Mouse (Mus musculus) bone marrow, adult 2 months (tissue): Measurements from ENCODE around the gene Wnt3. TPM values are rescaled to one million over a fixed set of nuclear protein-coding genes. Genes with fewer than 3 reads are reported as not detected.

Experiments
- H3K27ac ChIP-seq: fragments of 200-500 bp; 2 replicates; pipeline ENCODE4 v1.5.1; 2012; ENCODE audit warnings: low read depth, mild to moderate bottlenecking, control low read depth, inconsistent platforms, low read length; ENCODE audit not compliant: control insufficient read depth, poor library complexity, insufficient read depth
- H3K4me1 ChIP-seq: fragments of 200-500 bp; 2 replicates; pipeline ENCODE4 v1.6.1; 2011; ENCODE audit warnings: low read length; ENCODE audit not compliant: control insufficient read depth, insufficient read depth
- H3K4me3 ChIP-seq: fragments of 200-500 bp; replicated peaks from 2 replicates; pipeline ENCODE3; 2011; ENCODE audit warnings: mild to moderate bottlenecking, low read depth, low read length, control low read depth; ENCODE audit not compliant: control insufficient read depth
- CTCF ChIP-seq: fragments of 200-500 bp; IDR thresholded peaks from 2 replicates; pipeline ENCODE4 v1.5.1; 2011; ENCODE audit warnings: low read length, control low read depth; ENCODE audit not compliant: control insufficient read depth, insufficient read depth
- POLR2A ChIP-seq: fragments of 200-500 bp; IDR thresholded peaks from 2 replicates; pipeline ENCODE4 v1.6.1; 2011; ENCODE audit warnings: low read depth, mild to moderate bottlenecking, control low read depth, low read length, borderline replicate concordance; ENCODE audit not compliant: control insufficient read depth
- WGBS: fragments of 180-500 bp; shearing (Covaris S2); methylation state at CpG from one replicate; pipeline ENCODE4 v1.1.7; 2018; 5-methylcytosine and 5-hydroxymethylcytosine counted together
- polyA plus RNA-seq: library from polyadenylated mRNA; stranded (reverse); fragments of >200 nt; gene quantifications from 2 replicates; pipeline ENCODE4 v1.2.4, GENCODE M21; 2011; ENCODE audit warnings: low replicate concordance; ENCODE audit not compliant: missing spikeins, insufficient read depth, insufficient read length

Gene Wnt3
- polyA plus RNA-seq, 1 experiment = not detected

DNA sequence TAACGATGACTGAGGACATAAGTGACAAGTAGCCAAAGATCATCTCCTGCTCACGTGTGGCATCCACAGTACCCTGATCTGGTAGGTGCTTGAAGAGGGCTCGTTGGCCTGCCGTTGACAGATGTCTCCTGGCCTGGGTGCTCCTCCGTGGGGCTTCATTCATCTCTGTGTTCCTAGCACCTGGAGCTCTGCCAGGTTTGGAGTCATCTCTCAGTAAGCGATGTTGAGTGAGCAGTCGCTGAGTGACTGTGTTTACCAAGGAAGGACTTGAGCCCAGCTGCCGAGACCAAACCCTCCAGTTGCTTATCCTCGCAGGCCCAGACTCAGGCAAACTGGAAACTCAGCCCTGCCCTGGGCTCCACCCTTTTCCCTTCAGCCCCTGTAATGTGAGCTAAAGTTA lies 27.2 kb downstream of the Wnt3 start:
- TF ChIP-seq CTCF = no peak
- no peak for TF ChIP-seq POLR2A

DNA sequence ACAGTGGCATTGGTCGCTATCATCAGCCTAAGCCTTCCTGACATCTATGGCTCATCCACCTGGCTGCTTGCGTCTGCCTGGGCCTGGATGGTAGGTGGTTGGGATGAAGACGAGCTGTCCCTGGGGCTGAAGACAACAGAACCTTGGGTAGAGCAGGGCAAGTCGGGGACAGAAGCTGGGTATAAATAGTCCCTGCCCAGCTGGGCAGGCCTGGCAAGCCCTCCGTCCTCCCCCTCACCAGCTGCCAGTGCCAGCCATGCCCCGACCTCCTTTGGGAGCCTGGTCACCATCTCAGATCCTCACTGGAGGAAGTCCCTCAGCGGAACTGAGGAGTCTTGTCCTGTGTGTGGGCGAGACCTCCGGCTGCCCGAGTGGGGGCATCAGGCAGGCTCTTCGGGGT lies 30.2 kb downstream of the Wnt3 start:
- 80% methylated on average over 11 of the region's 11 CpGs for WGBS

More for the DNA sequence above, 27.2 kb downstream of the Wnt3 start:
- WGBS = 72% methylated on average over 9 of the region's 9 CpGs
- H3K4me3 ChIP-seq = no peak overlapping the region
- no peaks in the 10 kb centered on the region for H3K4me1 ChIP-seq
- H3K27ac ChIP-seq = no peak overlapping the region

DNA sequence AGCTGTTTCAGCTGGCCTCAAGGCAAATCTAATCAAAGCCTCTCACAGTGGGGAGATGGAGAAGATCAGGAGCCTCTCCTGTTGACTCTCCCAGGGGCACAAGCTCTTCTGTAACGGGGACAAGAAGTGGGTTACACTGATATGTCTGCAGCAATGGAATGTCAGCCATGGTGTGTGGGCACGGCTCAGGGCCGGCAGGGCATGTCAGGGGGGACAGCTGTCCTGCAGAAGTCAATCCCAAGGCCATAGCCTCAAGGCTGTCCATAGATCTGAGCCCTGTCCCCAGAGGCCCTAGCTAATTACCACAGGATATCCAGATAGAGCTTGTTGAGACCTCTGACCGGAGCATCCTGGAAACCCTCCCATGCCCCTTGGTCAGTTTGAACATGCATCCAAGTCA lies 30.9 kb downstream of the Wnt3 start:
- 79% methylated on average over 4 of the region's 4 CpGs for WGBS
- Histone ChIP-seq H3K27ac (no peak overlapping the region), H3K4me1 (no peaks in the 10 kb centered on the region), H3K4me3 (no peak overlapping the region)
- TF ChIP-seq CTCF (no peak), POLR2A (no peak)

More for the DNA sequence above, 30.2 kb downstream of the Wnt3 start:
- no peak overlapping the region for H3K27ac ChIP-seq
- no peak overlapping the region for H3K4me3 ChIP-seq
- no peaks in the 10 kb centered on the region for H3K4me1 ChIP-seq
- TF ChIP-seq POLR2A = no peak
- TF ChIP-seq CTCF = no peak

DNA sequence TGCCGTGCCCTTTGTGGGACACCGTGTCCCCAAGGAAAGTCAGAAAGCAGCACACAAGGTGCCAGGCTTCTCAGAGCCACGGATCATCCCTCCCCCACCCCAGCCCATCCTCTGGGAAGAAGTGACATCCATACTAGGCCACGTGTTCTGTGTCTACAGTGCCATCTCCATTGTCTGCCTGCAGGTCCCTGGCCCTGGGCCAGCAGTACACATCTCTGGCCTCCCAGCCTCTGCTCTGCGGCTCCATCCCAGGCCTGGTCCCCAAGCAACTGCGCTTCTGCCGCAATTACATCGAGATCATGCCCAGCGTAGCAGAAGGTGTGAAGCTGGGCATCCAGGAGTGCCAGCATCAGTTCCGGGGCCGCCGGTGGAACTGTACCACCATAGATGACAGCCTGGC lies 34.0 kb downstream of the Wnt3 start:
- H3K4me3 ChIP-seq = no peak overlapping the region
- H3K27ac ChIP-seq = no peak overlapping the region
- H3K4me1 ChIP-seq = no peaks in the 10 kb centered on the region
- WGBS = 40% methylated on average over 12 of the region's 12 CpGs
- TF ChIP-seq POLR2A = no peak
- no peak for TF ChIP-seq CTCF

DNA sequence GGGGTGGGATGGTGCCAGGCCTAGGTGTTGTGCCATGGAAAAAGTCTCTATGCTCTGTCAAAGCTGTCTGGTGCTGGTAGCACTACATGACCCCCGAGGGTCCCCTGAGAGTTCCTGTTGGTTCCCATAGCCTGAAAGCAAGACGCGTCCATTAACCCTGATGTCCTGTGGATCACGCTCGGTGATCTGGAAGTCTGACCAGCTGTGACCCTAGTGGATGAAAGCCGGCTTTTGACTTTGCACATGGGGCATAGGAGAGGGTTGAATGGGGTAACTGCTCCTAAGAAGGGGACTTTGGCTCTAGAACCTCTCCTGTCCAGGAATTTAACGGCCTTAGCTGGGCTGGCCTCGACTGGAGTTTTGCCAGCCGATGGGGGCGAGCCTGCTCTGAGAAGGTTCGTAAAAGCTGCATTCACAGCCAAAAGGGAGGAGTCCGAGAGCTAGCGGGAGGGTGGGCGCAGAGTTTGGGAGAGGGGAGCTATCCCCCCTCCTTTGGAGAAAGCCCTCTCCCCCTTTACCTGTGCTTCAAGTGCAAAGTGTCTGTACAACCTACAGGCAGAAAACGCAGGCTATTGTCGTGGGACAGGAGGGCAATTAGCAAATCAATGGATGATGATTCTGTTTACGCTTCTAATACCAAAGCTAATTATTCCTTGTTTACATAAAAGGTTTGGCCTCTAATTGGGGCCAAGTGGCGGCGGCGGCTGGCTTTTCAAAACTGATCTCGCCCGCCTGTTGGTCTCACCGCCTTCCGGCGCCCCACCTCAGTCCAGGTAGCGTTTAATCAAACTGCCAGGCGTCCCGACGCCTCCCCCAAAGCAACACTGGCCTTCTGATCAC lies 35.0 kb downstream of the Wnt3 start:
- 10% methylated on average over 29 of the region's 29 CpGs for WGBS
- Histone ChIP-seq H3K4me3 (no peak overlapping the region), H3K4me1 (no peaks in the 10 kb centered on the region), H3K27ac (no peak overlapping the region)
- TF ChIP-seq POLR2A (no peak), CTCF (no peak)

DNA sequence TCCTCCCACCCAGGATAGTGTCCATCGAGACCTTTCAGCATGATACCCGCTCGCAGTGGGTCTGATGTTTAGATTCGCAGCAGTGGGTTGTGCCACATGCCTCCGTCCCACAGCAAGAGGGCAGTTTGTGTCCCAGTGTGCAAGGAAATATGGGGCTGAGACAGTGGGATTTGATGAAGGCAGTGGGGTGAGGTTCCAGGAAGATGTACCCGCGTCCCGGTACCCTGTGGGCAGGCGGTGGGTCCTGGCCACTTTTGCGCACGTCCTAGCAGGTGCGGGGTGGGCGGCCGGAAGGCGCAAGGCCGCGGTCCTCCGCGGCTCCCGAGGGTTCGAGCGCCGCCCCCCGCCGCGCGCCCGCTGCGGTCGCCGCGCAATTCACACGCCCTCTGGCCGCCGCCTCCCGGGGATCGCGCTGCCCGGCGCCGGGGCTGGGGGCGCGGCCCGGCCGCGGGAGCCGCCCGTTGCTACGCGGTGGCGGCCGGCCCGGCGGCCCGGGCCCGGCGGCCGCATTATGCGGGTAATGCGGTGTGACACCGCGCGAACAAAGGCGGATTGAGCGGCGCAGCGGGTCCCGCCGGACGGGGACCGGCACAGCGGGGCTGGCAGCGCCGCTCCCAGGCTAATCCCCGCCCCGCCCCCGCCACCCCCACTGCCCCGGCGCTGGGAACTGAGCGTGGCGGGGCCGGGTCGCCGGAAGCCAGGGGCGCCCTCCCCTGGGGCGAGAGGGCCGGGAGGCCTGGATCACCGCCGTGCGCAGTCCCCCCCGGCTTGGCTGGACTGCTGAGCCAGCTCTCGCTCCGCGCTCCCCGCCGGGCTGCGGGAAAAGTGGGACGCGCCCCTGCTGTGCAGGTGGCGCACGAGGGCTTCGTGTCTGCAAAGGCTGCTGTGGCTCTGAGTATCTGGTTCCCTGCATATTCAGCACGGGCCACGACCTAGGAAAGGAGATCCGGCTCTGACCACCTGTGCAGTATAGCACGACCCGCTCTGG lies 36.0 kb downstream of the Wnt3 start:
- no peaks in the 10 kb centered on the region for H3K4me1 ChIP-seq
- TF ChIP-seq POLR2A (no peak), CTCF (no peak)
- no peak overlapping the region for H3K27ac ChIP-seq
- no peak overlapping the region for H3K4me3 ChIP-seq
- under 1% methylated on average over 95 of the region's 107 CpGs for WGBS

DNA sequence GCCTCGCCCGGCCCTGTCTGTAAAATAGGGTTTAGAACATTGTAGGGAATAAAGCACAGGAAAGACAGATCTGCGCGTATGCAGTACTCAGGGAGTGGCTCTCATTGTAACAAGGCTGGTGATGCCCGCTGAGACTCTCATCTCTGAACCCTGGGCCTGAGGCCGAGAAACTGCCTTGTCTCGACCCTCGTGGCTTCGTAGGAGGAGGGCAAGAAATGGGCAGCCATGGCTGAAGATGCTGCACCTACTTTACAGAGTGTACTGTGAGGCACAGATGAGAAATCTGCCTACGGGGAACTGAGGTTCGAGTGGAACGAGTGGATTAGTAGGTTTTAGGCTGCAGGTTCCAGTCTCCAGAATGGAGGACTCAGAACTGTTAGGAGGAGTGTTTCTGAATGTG lies 36.7 kb downstream of the Wnt3 start:
- WGBS = 22% methylated on average over 12 of the region's 12 CpGs
- Histone ChIP-seq H3K27ac (no peak overlapping the region), H3K4me3 (no peak overlapping the region), H3K4me1 (no peaks in the 10 kb centered on the region)
- TF ChIP-seq POLR2A (no peak), CTCF (no peak)

DNA sequence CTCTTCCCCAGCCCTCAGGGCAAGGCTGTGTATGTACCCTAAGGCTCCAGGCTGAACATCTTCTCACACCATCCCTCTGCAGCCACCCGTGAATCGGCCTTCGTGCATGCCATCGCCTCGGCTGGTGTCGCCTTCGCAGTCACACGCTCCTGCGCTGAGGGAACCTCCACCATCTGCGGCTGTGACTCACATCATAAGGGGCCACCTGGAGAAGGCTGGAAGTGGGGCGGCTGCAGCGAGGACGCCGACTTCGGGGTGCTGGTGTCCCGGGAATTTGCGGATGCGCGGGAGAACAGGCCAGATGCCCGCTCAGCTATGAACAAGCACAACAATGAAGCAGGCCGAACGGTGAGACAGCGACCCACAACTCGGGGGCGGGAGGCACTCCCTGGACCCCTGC lies 37.3 kb downstream of the Wnt3 start:
- 71% methylated on average over 25 of the region's 25 CpGs for WGBS

More for the DNA sequence above, 37.3 kb downstream of the Wnt3 start:
- H3K4me1 ChIP-seq = no peaks in the 10 kb centered on the region
- no peak overlapping the region for H3K27ac ChIP-seq
- H3K4me3 ChIP-seq = no peak overlapping the region
- TF ChIP-seq POLR2A (no peak), CTCF (no peak)
